Mouse (Mus musculus) small intestine, adult 2 months (tissue): ENCODE measurements at regions not wholly inside any gene's neighbourhood (a gene's known extent, or its start where the extent isn't known, plus 50 kb on each side); places are given as distances from the start of the nearest gene placed in this dataset.

ENCODE experiments used
- CTCF ChIP-seq: fragments of 200-500 bp; IDR thresholded peaks from 2 replicates; pipeline ENCODE4 v1.5.1; 2012; ENCODE audit warnings: low read depth, mild to moderate bottlenecking, control low read depth, inconsistent platforms, low read length, moderate library complexity, mixed read lengths; ENCODE audit not compliant: insufficient replicate concordance, insufficient read length; ENCODE audit errors: extremely low read depth
- POLR2A ChIP-seq: fragments of 200-500 bp; IDR thresholded peaks from 2 replicates; pipeline ENCODE4 v1.6.1; 2012; ENCODE audit warnings: low read depth, mild to moderate bottlenecking, control low read depth, inconsistent platforms, low read length, moderate library complexity

DNA sequence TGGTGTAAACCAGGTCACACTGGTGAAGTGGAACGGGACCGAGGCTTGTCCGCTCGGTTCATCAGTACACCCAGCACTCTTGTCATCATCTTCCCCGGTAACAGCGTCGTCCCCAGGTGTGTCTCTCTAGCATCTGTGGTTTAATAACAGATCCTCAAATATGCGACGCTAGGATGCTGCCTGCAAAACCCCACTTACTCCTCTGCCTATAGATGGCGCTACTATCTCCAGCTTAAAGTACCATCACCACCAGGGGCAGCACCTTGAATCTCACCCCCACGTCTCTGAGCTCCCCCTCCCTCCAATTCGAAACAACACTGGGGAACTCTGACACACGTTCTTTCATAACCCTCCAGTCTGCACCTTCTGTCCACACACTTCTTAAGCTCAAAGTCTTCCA, 295.1 kb upstream of the Arglu1 start:
- TF ChIP-seq POLR2A = no peak
- peak; percentile 22; the same call in 1 of the 2 replicates for TF ChIP-seq CTCF
